In genomic region chr4:32351661-32352246, GRCm38 (mm10) we compare ENCODE assay signal across 8 mouse cellular contexts.
DNase-seq lines count a peak whose midpoint lies in the region; ATAC-seq lines count a peak whose summit lies in the region.

No protein-coding gene starts in this region.

- ATAC-seq in hindbrain, embryonic 11.5 days (ENCODE audit: low FRiP score): peak; percentile 68
- ATAC-seq in midbrain, embryonic 14.5 days (ENCODE audit: low FRiP score, low TSS enrichment): 0 out of 2 replicates have a peak, but pooled peaks have one; percentile 22

- no peaks in the 10 kb centered on the region for H3K27me3 ChIP-seq in embryonic facial prominence, embryonic 10.5 days (replicated peaks; ENCODE audit: low read depth, poor library complexity, severe bottlenecking)
- H3K27me3 ChIP-seq in hindbrain, embryonic 11.5 days (ENCODE audit: control insufficient read depth, insufficient read depth, low read length): no peaks in the 10 kb centered on the region
- H3K27me3 ChIP-seq in midbrain, embryonic 14.5 days (ENCODE audit: control insufficient read depth, insufficient read depth, low read length): no peaks in the 10 kb centered on the region

- DNase-seq in heart, adult 11 months: peak; percentile 94
- DNase-seq in heart, adult 8-10 months (ENCODE audit: low spot score): no peak
- no peak for DNase-seq in embryonic facial prominence, embryonic 10.5 days (ENCODE audit: low spot score)
- peak; percentile 49 for DNase-seq in hindbrain, embryonic 11.5 days (ENCODE audit: low spot score)
- DNase-seq in midbrain, embryonic 14.5 days: peak; percentile 46
- no peak for DNase-seq in urinary bladder, postnatal 36 days (ENCODE audit: low spot score in 2 of 2)
- no peak for DNase-seq in thymus, postnatal 4 days
- no peak for DNase-seq in gastrocnemius, adult 8-10 months (ENCODE audit: low spot score in 2 of 2)

- peak overlapping the region; percentile 70 for H3K27ac ChIP-seq in embryonic facial prominence, embryonic 10.5 days (replicated peaks)
- 0 out of 2 replicates have a peak overlapping the region, but pooled peaks have one; percentile 1 for H3K27ac ChIP-seq in hindbrain, embryonic 11.5 days (ENCODE audit: low read depth, low read length)
- peak overlapping the region; percentile 32; the same call in 1 of the 2 replicates for H3K27ac ChIP-seq in midbrain, embryonic 14.5 days (replicated peaks; ENCODE audit: low read depth, low read length)

- 65% methylated on average over 18 of the region's 18 CpGs for WGBS in embryonic facial prominence, embryonic 10.5 days
- 57% methylated on average over 18 of the region's 18 CpGs for WGBS in hindbrain, embryonic 11.5 days
- 46% methylated on average over 18 of the region's 18 CpGs for WGBS in midbrain, embryonic 14.5 days

- no peaks in the 10 kb centered on the region for H3K36me3 ChIP-seq in embryonic facial prominence, embryonic 10.5 days (replicated peaks)
- H3K36me3 ChIP-seq in hindbrain, embryonic 11.5 days (ENCODE audit: control insufficient read depth, insufficient read depth, low read length): no peaks in the 10 kb centered on the region
- no peaks in the 10 kb centered on the region for H3K36me3 ChIP-seq in midbrain, embryonic 14.5 days (ENCODE audit: control insufficient read depth, insufficient read depth, low read length)

- no peak overlapping the region for H3K9ac ChIP-seq in hindbrain, embryonic 11.5 days (ENCODE audit: low read depth, low read length)
- no peak overlapping the region for H3K9ac ChIP-seq in midbrain, embryonic 14.5 days (replicated peaks; ENCODE audit: low read length)

- H3K9me3 ChIP-seq in embryonic facial prominence, embryonic 10.5 days: no peaks in the 10 kb centered on the region
- H3K9me3 ChIP-seq in hindbrain, embryonic 11.5 days (ENCODE audit: control insufficient read depth, low read length): no peaks in the 10 kb centered on the region
- no peaks in the 10 kb centered on the region for H3K9me3 ChIP-seq in midbrain, embryonic 14.5 days (ENCODE audit: control insufficient read depth, low read length)

- peaks cover 45% of the 10 kb centered on the region for H3K4me1 ChIP-seq in embryonic facial prominence, embryonic 10.5 days
- peaks cover 7% of the 10 kb centered on the region; the same call in 1 of the 2 replicates for H3K4me1 ChIP-seq in hindbrain, embryonic 11.5 days (replicated peaks; ENCODE audit: control insufficient read depth, insufficient read depth, low read length)
- peaks cover 38% of the 10 kb centered on the region for H3K4me1 ChIP-seq in midbrain, embryonic 14.5 days (ENCODE audit: control insufficient read depth, insufficient read depth, low read length)

- no peak overlapping the region; the same call in 1 of the 2 replicates for H3K4me2 ChIP-seq in hindbrain, embryonic 11.5 days (replicated peaks; ENCODE audit: low read depth, low read length)
- peak overlapping the region; percentile 25; the same call in 1 of the 2 replicates for H3K4me2 ChIP-seq in midbrain, embryonic 14.5 days (ENCODE audit: low read length)

- H3K4me3 ChIP-seq in embryonic facial prominence, embryonic 10.5 days: no peak overlapping the region
- no peak overlapping the region for H3K4me3 ChIP-seq in hindbrain, embryonic 11.5 days (ENCODE audit: low read depth, low read length)
- no peak overlapping the region for H3K4me3 ChIP-seq in midbrain, embryonic 14.5 days (replicated peaks; ENCODE audit: low read depth, low read length)

Comparison
In these comparisons a context has a peak if more than half of its experiments do, and no peak if none do; other contexts are left out.
1. DNase-seq: peak in heart, adult 11 months (single experiment), hindbrain, embryonic 11.5 days (single experiment) and midbrain, embryonic 14.5 days (single experiment); none in heart, adult 8-10 months (single experiment), embryonic facial prominence, embryonic 10.5 days (single experiment), urinary bladder, postnatal 36 days (0 of 2), thymus, postnatal 4 days (single experiment) and gastrocnemius, adult 8-10 months (0 of 2).
2. H3K27ac ChIP-seq: peak in every context shown above with its lines; median percentile 70 in embryonic facial prominence, embryonic 10.5 days; 32 in midbrain, embryonic 14.5 days; 1 in hindbrain, embryonic 11.5 days.